Mouse (Mus musculus) layer of hippocampus, adult 18-20 months (tissue): ENCODE results near the gene Cabin1. TPM values are rescaled to one million over a fixed set of nuclear protein-coding genes. Genes with fewer than 3 reads are reported as not detected.
A peak's percentile ranks its signal among the peaks of the same experiment; 100 is the strongest.

Experiments
- DNase-seq, 2 experiments: peaks; one replicate each; pipeline ENCODE4 v3.0.0; 2022; ENCODE audit warnings: low spot score in 2 of 2
- total RNA-seq, 2 experiments: library from RNA; stranded (reverse); gene quantifications; 2 replicates each; pipeline ENCODE4 v1.2.3; 2021

The Cabin1 gene
- total RNA-seq, 2 experiments from 2014 or later = 56.4 to 66.3 TPM

DNA sequence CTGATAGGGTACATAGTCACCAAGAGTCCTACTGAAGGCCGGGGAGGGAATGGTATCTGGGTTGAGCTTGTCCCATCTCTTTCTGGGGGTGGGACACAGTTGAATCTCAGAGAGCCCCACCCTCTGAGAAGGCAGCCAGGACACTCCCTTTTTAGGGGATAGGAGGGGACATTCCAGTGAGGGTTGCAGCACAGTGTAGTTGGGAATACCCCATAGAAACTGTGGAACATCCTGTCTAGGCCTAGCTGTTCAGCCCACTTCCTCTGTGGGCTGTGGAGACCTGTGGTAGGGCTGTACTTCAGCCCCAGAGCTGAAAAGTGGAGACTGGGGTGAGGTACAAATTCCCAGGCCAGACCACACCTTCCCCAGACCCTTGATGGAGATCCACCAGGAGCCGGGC is 121.2 kb downstream of the Cabin1 start:
- no peak for DNase-seq

GRCm38 (mm10) chr10:75642436-75642835 is 121.7 kb downstream of the Cabin1 start:
- no peak for DNase-seq

GRCm38 (mm10) chr10:75641721-75642222 is 122.4 kb downstream of the Cabin1 start:
- no peak for DNase-seq

DNA sequence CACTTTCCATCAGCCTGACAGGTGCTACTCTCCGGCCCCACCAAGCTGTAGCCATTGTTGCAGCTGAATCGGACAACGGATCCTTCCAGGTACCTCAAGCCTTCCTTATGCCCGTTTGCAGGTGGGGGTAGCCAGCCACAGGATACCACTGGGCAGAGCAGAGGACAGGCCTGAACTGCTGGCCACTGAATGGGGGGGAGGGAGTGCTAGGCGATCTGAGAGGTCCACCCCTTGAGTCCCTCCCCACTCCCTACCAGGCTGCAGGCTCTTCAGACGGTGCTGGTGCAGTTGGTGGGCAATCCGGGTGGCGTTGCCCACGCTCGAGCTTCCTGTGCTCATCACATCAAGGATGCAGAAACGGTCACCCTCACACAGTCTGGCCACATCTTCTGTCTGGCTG is 126.4 kb downstream of the Cabin1 start:
- no peak for DNase-seq

DNA sequence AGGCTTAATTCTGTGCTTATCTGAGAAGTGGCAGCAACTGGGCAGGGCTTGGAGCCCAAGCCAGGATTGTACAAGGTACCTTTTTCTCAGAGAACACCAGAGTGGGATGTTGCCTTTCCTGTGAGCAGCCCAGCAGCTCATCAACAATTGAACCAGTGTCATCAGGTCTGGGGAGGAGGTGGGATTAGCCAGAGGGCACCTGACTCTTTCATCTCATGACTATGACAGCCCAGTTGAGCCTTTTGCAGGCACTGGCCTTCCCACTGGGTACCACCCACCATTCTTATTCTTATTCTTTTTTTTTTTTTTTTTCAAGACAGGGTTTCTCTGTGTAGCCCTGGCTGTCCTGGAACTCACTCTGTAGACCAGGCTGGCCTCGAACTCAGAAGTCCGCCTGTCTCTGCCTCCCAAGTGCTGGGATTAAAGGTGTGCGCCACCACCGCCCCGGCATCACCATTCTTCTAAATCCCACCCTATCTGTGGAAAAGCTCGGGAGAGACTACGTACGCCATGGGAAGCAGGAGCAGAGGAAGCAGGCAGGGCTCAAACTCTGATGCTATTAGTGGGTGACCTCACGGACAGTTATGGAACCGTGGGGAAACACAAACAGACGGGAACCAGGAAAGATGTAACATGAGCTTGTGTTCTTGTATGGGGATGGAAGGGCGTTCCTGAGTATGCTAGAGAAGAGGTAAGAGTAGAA is 127.9 kb downstream of the Cabin1 start:
- no peak for DNase-seq

DNA sequence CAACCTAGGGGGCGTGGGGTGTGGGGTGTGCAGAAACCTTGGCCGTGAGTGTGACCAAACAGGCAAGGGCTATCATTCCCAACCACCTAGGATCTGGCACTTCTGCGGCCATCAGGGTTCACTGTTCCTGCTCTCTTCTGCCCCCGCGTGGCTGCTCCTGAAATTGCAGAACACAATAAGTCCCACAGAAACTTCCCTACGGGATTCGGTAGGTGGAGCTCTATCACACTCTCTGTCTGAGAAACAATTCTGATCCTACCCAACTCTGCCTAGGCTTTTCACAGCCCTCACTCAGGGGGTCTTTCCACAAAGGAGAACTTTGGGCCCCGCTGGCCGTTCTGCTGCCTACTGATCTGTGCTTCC is 128.5 kb downstream of the Cabin1 start:
- DNase-seq = peak; percentile 66 to 93

DNA sequence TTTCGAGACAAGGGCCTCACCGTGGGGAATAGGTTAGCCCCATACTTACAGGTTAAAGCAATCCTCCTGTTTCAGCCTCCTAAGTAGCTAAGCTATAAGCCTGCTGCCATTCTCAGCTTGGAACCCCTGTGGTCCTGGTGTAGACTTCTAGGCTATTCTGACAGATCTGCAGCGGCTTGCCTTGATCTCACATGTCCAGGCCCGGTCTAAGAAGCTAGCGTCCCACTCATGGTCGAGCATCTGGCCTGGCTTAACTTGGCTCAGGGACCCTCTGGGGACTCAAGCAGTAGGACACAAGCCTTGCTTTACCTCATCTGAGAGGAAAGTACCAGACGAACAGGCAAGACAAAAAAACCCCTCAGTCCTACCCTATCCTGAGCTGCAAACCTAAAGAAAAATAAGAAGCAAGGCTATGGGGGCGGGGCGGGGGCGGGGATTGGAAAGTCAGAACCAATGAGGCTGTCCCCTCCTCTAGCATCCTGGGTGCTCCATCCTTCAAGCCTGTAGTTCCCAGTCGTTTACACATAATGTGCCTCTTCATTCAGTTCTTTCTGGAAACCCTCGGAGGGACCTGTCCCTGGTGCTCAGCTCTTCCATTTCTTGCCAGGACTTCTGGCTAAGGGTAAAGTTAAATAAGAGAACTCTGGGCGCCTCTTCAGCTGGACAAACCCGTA is 129.0 kb downstream of the Cabin1 start:
- DNase-seq = no peak

DNA sequence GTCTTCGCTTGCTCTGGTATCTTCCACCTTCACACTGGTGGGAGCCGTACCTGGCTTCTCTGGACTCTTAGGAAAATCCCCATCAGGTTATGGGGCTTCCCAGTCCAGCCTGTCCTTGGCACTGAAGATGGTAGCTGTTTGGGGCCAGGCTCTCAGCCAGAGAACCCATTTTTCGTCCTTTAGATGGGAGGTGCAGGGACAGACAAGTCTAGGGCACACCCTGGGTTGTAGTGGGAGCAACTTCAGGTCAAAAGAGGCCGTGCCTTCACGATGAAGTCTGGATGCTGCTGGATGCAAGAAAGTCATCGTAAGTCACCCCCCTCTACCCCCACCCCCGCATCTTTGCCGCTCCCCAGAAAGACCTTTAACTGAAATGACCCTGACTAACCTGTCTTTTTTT is 129.5 kb downstream of the Cabin1 start:
- DNase-seq = no peak

- DNase-seq = no peak
Measured at GRCm38 (mm10) chr10:75633576-75634139, 130.5 kb downstream of the Cabin1 start.

GRCm38 (mm10) chr10:75633048-75633447 is 131.1 kb downstream of the Cabin1 start:
- DNase-seq = no peak

DNA sequence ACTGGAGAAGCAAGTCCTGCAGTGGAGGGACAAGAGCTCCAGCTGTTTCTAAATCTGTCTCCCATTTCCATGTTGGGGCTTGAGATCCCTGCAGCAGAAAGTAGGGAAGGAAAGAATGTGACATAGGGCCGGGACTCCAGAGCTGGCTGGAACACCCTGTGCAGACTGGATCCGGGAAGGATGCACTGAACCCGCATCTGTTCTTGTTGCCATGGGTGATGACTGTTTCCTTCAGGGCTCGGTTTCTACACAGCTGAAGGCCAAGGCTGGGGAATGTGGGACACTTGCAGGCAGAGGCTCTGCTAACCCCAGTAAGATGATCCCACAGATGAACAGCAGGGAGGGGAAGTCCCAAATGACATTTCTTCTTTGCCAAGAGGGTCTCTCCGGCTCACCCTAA is 131.5 kb downstream of the Cabin1 start:
- peak in 1 of 2 experiments; percentile 62 for DNase-seq

GRCm38 (mm10) chr10:75627490-75627889 is 136.7 kb downstream of the Cabin1 start:
- no peak for DNase-seq

GRCm38 (mm10) chr10:75626991-75627390 is 137.2 kb downstream of the Cabin1 start:
- no peak for DNase-seq

GRCm38 (mm10) chr10:75625920-75626319 is 138.2 kb downstream of the Cabin1 start:
- no peak for DNase-seq

- DNase-seq = no peak
Measured at GRCm38 (mm10) chr10:75620818-75621217, 143.3 kb downstream of the Cabin1 start.

GRCm38 (mm10) chr10:75616044-75616443 is 148.1 kb downstream of the Cabin1 start:
- no peak for DNase-seq

DNA sequence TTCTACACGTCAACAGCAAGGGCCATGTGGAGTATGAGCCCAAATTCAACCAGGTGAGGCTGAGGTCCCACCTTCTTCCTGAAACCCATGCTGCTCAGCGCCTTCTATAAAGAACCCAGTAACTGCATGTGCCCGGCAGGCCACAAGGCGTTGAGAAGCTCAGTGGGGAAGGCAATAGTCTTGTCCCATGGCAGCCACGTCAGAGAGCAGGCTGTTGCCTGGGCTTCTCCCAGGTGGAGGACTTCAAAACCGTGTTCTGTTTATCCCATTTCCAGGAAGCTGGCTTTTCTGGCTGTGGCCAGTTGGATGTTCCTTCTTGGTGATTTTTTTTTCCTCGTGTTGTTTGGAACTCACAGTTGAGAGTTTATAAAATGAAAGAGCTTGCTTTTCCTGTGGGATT is 153.7 kb downstream of the Cabin1 start:
- no peak for DNase-seq

GRCm38 (mm10) chr10:75608975-75609374 is 155.2 kb downstream of the Cabin1 start:
- DNase-seq = no peak

DNA sequence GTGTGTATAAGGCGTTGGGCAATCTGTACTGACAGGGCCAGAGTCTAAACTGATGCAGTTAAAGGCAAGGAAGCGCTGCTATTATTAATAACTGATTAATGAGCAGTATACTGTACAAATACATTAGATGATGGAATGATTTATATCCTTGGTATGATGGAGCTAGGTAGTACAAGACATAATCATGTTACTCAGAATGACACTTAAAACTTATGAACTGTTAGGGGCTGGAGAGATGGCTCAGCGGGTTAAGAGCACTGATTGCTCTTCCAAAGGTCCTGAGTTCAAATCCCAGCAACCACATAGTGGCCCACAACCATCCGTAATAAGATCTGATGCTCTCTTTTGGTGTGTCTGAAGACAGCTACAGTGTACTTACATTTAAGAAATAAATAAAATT is 156.9 kb downstream of the Cabin1 start:
- no peak for DNase-seq

- no peak for DNase-seq
Measured at GRCm38 (mm10) chr10:75605162-75605846, 158.8 kb downstream of the Cabin1 start.

DNA sequence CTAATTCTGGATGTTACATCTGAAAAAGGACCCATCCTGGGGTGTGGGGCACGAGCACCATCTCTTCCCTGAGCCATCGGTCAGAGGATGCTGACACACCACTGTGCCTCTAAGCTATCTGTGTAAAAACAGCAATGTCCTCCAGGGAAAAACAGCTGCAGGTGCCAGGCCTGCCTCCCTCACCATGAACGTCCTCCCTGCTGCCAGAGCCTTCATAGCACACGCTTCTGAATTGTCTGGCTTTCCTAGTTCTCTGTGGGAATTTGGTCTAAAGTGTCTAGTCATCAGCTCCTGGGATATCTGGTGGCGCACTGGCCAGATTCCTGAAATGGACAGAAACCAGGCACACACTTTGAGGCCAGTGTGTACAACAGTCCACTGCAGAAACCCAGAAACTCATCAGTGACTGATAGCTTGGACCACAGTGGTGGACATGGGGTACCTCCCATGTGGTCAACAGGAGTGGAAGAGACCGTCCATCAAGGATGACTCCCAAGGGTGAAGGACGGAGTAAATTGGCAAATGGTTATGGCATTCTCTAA is 163.9 kb downstream of the Cabin1 start:
- no peak for DNase-seq
